Comparison of ENCODE assay signal across 8 mouse cellular contexts in genomic region chr11:71004316-71004773, GRCm38 (mm10). TPM values are rescaled to one million over a fixed set of nuclear protein-coding genes. Genes with fewer than 3 reads are reported as not detected.
DNase-seq lines count a peak whose midpoint lies in the region; ATAC-seq lines count a peak whose summit lies in the region.

TSS of gene Dhx33 (minus strand) at chr11:71004437.

- peak; percentile 99 for ATAC-seq in intestine, embryonic 14.5 days (replicated peaks; ENCODE audit: low FRiP score, low TSS enrichment, low read depth)

- H3K9me3 ChIP-seq in intestine, embryonic 14.5 days (ENCODE audit: control insufficient read depth, low read length) = no peaks in the 10 kb centered on the region

- H3K4me2 ChIP-seq in intestine, embryonic 14.5 days (ENCODE audit: low read length) = peak within 1 kb of the TSS; percentile 93

- intact Hi-C loops in left cerebral cortex, postnatal 14 days (cut with DNase I) = loop anchor here (1.0 kb wide), 1 partner anchor 21 kb away; the partner anchor contains the start of gene C1qbp

- H3K4me3 ChIP-seq in intestine, embryonic 14.5 days (ENCODE audit: low read depth, low read length) = peak within 1 kb of the TSS; percentile 92

- peaks cover 12% of the 10 kb centered on the region for H3K4me1 ChIP-seq in intestine, embryonic 14.5 days (replicated peaks; ENCODE audit: control insufficient read depth, insufficient read depth, low read length)

- H3K9ac ChIP-seq in intestine, embryonic 14.5 days (ENCODE audit: low read length) = peak within 1 kb of the TSS; percentile 65

- peak within 1 kb of the TSS; percentile 59 for H3K27ac ChIP-seq in intestine, embryonic 14.5 days (ENCODE audit: low read depth)

- DNase-seq in adrenal gland, adult 18-20 months (ENCODE audit: low spot score in 2 of 2) = peak; percentile 91
- peak; percentile 98 for DNase-seq in embryo, embryonic 11 days
- DNase-seq in gastrocnemius, postnatal 25 days = peak; percentile 97
- DNase-seq in intestine, embryonic 14.5 days (ENCODE audit: low spot score) = peak; percentile 99
- DNase-seq in left cerebral cortex, postnatal 14 days (ENCODE audit: low spot score in 2 of 2) = peak; percentile 97 to 98
- peak; percentile 98 for DNase-seq in mesoderm, embryonic 11.5 days (ENCODE audit: low read depth, low spot score)
- peak; percentile 97 to 98 for DNase-seq in right cerebral cortex, postnatal 36 days (ENCODE audit: low spot score in 2 of 2)
- DNase-seq in yolk sac, embryonic 10.5 days (ENCODE audit: low spot score) = peak; percentile 98

- H3K36me3 ChIP-seq in intestine, embryonic 14.5 days (ENCODE audit: control insufficient read depth, insufficient read depth, low read length) = peaks cover 36% of the 10 kb centered on the region

- WGBS in intestine, embryonic 14.5 days = under 1% methylated on average over 35 of the region's 35 CpGs

- no peaks in the 10 kb centered on the region for H3K27me3 ChIP-seq in intestine, embryonic 14.5 days (replicated peaks; ENCODE audit: control insufficient read depth, insufficient read depth, low read length)

RNA-seq across cellular contexts. Expression of gene Dhx33, which starts in this region (rescaled TPM):
- total RNA-seq in adrenal gland, adult 18-20 months (2021) = 10 to 100 TPM; 27.8 to 31.7 TPM
- total RNA-seq in gastrocnemius, postnatal 25 days (2021) = 1 to 10 TPM; 6.2 to 7.0 TPM
- polyA plus RNA-seq in intestine, embryonic 14.5 days (2014; fragmentation: Nextera tagmentation; extraction: Ambion mirVana) = 23.0 and 24.4 TPM in 2 replicates
- total RNA-seq in left cerebral cortex, postnatal 14 days (2021) = 10 to 100 TPM; 18.8 to 20.6 TPM

Comparison
In these comparisons a context has a peak if more than half of its experiments do, and no peak if none do; other contexts are left out.
1. Peak in every context shown above with its lines: DNase-seq, ATAC-seq, H3K4me3 ChIP-seq and H3K27ac ChIP-seq.